Mouse (Mus musculus): ENCODE data around the gene Frmd4a.

DNA sequence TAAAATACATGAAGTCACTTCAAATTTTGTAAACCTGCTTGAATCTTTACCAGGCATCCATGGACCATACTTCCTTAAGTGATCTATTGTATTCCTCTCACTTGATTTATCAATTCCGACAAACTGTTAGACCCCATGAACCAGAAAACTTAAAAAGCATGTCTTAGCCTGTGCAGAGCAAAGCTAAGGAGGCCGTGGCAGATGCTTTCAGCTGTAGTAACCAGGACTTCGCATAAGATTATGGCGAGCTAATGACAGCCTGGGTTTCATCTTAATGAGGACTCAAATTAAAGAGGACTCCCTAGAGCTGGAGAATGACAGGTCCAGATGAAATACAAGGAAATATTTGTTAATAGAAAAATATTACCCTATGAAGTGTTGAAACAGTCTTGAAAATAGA is 139.9 kb downstream of the Frmd4a start:
- TF ChIP-seq CTCF (conservative IDR thresholded peaks at IDR 0.05; ENCODE audit: low read length) (no peak), NANOG (IDR thresholded peaks at IDR 0.05; ENCODE audit: borderline replicate concordance, low read length) (no peak), POU5F1 (IDR thresholded peaks at IDR 0.05; ENCODE audit: borderline replicate concordance, low read length) (no peak)
